Mouse (Mus musculus) embryonic fibroblast, embryonic 13.5 days (primary cell): ENCODE data around the gene Mthfd1.

Experiments used
- CTCF ChIP-seq: IDR thresholded peaks from 2 replicates; pipeline ENCODE4 v1.5.1; 2011; ENCODE audit warnings: mild to moderate bottlenecking, control low read depth, low read length, moderate library complexity, borderline replicate concordance; ENCODE audit not compliant: insufficient read depth
- POLR2A ChIP-seq: IDR thresholded peaks from 2 replicates; pipeline ENCODE4 v1.6.1; 2011; ENCODE audit warnings: low read depth, mild to moderate bottlenecking, control low read depth, low read length, moderate library complexity

DNA sequence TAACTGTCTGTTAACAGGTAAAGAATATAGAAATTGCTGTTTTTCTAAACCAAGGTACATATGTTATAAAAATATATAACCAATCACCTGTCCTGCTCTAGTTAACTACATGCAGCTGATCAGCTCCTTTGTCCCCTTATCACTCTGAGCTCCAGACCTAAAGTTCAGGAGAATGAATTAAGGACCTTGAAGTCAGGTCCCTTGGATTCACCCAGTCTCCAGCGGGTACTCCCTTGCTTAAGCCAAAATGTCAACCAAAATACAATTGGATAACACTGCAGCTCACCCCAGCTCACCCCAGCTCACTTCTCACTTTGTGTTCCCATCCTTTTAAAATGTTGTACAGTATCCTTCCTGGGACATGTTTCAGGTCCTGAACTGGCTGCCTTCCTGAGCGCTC lies 1.5 kb upstream of the Mthfd1 start:
- TF ChIP-seq CTCF: no peak
- peak; percentile 12; the same call in 1 of the 2 replicates for TF ChIP-seq POLR2A
